Comparison of ENCODE assay signal across 8 mouse cellular contexts in the genomic region with DNA sequence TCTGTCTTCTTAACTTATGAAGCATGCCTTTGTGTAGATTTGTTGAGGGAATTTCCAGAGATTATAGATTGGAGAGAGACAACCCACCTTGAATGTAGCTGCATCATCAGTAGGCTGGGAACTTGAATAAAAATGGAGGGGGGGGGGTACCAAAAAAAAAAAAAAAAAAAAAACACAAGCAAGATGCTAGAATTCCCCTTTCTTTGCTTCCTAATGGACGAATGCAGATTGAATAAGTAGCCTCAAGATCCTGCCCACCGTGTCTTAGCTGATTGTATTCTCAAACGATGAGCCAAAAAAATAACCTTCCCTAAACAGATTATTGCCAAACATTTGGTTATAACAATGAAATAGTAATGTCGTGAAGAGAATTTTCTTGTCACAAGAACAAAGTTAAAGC. TPM values are rescaled to one million over a fixed set of nuclear protein-coding genes. Genes with fewer than 3 reads are reported as not detected.
DNase-seq lines count a peak whose midpoint lies in the region; ATAC-seq and TF ChIP-seq lines count a peak whose summit lies in the region.

No protein-coding gene starts in this region.

- 0 out of 2 replicates have a peak, but pooled peaks cover 3% of the 10 kb centered on the region for H3K36me3 ChIP-seq in heart, embryonic 10.5 days
- H3K36me3 ChIP-seq in CH12.LX (replicated peaks in 1 of 2; ENCODE audit: control insufficient read depth in 1 of 2, insufficient read depth in 1 of 2, low read length in 1 of 2), result peaks cover 2 to 6% of the 10 kb centered on the region in 2 experiments
- H3K36me3 ChIP-seq in forebrain, embryonic 14.5 days (ENCODE audit: control insufficient read depth, insufficient read depth, low read length), result 0 out of 2 replicates have a peak, but pooled peaks cover 9% of the 10 kb centered on the region
- no peaks in the 10 kb centered on the region for H3K36me3 ChIP-seq in liver, embryonic 14.5 days (replicated peaks; ENCODE audit: control insufficient read depth, insufficient read depth, low read depth)

- TF ChIP-seq RAD21 in CH12.LX (IDR thresholded peaks at IDR 0.05; ENCODE audit: low read depth, low read length), result no peak

- intact Hi-C loops in heart, postnatal 25 days (cut with DNase I), result no loop called here

- H3K4me1 ChIP-seq in heart, embryonic 10.5 days, result 0 out of 2 replicates have a peak, but pooled peaks cover 9% of the 10 kb centered on the region
- peaks cover 2 to 16% of the 10 kb centered on the region in 2 experiments for H3K4me1 ChIP-seq in CH12.LX (ENCODE audit: control insufficient read depth in 1 of 2, insufficient read depth in 2 of 2)
- H3K4me1 ChIP-seq in forebrain, embryonic 14.5 days (ENCODE audit: control insufficient read depth, insufficient read depth, low read length), result no peaks in the 10 kb centered on the region; the same call in 1 of the 2 replicates
- H3K4me1 ChIP-seq in liver, embryonic 14.5 days (replicated peaks; ENCODE audit: control insufficient read depth in 2 of 2, insufficient read depth in 2 of 2, low read length in 1 of 2), result peaks cover 3 to 8% of the 10 kb centered on the region in 2 experiments; a peak in 3 of 4 replicates

- peak overlapping the region; percentile 76 for H3K4me2 ChIP-seq in CH12.LX (ENCODE audit: insufficient read depth, low read depth, poor library complexity, severe bottlenecking)
- H3K4me2 ChIP-seq in forebrain, embryonic 14.5 days (ENCODE audit: low read length), result peak overlapping the region; percentile 85
- peak overlapping the region; percentile 81 for H3K4me2 ChIP-seq in liver, embryonic 14.5 days (ENCODE audit: low read depth)

- H3K4me3 ChIP-seq in heart, embryonic 10.5 days, result peak overlapping the region; percentile 85
- H3K4me3 ChIP-seq in CH12.LX (replicated peaks in 1 of 3; ENCODE audit: low read depth in 2 of 3, low read length in 2 of 3, poor library complexity in 1 of 3), result peak overlapping the region; percentile 45 to 64 (median 54)
- peak overlapping the region; percentile 77 for H3K4me3 ChIP-seq in forebrain, embryonic 14.5 days (ENCODE audit: low read depth, low read length)
- peak overlapping the region in 1 of 2 experiments; percentile 65; a peak in 2 of 4 replicates for H3K4me3 ChIP-seq in liver, embryonic 14.5 days (ENCODE audit: insufficient read depth in 1 of 2, low read depth in 2 of 2, low read length in 2 of 2)

- WGBS in heart, embryonic 10.5 days, result 33% methylated on average over 4 of the region's 4 CpGs
- 28% methylated on average over 4 of the region's 4 CpGs for WGBS in forebrain, embryonic 14.5 days
- WGBS in liver, embryonic 14.5 days (ENCODE audit: insufficient replicate concordance), result 20% methylated on average over 4 of the region's 4 CpGs

- H3K9me3 ChIP-seq in heart, embryonic 10.5 days, result no peaks in the 10 kb centered on the region
- no peaks in the 10 kb centered on the region for H3K9me3 ChIP-seq in CH12.LX (replicated peaks; ENCODE audit: low read length)
- no peaks in the 10 kb centered on the region for H3K9me3 ChIP-seq in forebrain, embryonic 14.5 days (replicated peaks; ENCODE audit: control insufficient read depth, low read length)
- H3K9me3 ChIP-seq in liver, embryonic 14.5 days (ENCODE audit: control insufficient read depth, low read length), result no peaks in the 10 kb centered on the region

- H3K9ac ChIP-seq in CH12.LX (ENCODE audit: insufficient read depth, low read depth), result peak overlapping the region; percentile 27; the same call in 1 of the 2 replicates
- peak overlapping the region; percentile 90 for H3K9ac ChIP-seq in forebrain, embryonic 14.5 days (ENCODE audit: low read length)
- H3K9ac ChIP-seq in liver, embryonic 14.5 days (replicated peaks), result no peak overlapping the region

- TF ChIP-seq EP300 in CH12.LX (IDR thresholded peaks at IDR 0.05; ENCODE audit: low read length), result no peak
- TF ChIP-seq EP300 in liver, embryonic 14.5 days (IDR thresholded peaks at IDR 0.05; ENCODE audit: low read depth), result no peak

- no peaks in the 10 kb centered on the region for H3K79me2 ChIP-seq in CH12.LX (replicated peaks; ENCODE audit: control insufficient read depth, extremely low read depth, insufficient read depth, poor library complexity, severe bottlenecking)

- TF ChIP-seq CTCF in CH12.LX (conservative IDR thresholded peaks at IDR 0.05 in 1 of 2, IDR thresholded peaks at IDR 0.05 in 1 of 2; ENCODE audit: low read depth in 2 of 2, low read length in 2 of 2), result no peak
- no peak for TF ChIP-seq CTCF in liver, embryonic 14.5 days (IDR thresholded peaks at IDR 0.05; ENCODE audit: low read depth)

- DNase-seq in heart, embryonic 10.5 days (ENCODE audit: low spot score), result no peak
- DNase-seq in heart, postnatal 25 days (ENCODE audit: low spot score), result no peak
- DNase-seq in CH12.LX (ENCODE audit: extremely low read depth), result no peak
- DNase-seq in forebrain, embryonic 14.5 days (ENCODE audit: low spot score), result no peak
- DNase-seq in liver, embryonic 14.5 days (ENCODE audit: low read depth in 3 of 3, low spot score in 3 of 3), result no peak
- no peak for DNase-seq in adipocyte (ENCODE audit: low spot score)
- no peak for DNase-seq in left cerebral cortex, adult 9 months (ENCODE audit: low spot score in 2 of 2)
- no peak for DNase-seq in adrenal gland, postnatal 10 days

- no peak for TF ChIP-seq POLR2A in CH12.LX (IDR thresholded peaks at IDR 0.05; ENCODE audit: low read depth, low read length)

- peak overlapping the region; percentile 95 for H3K27ac ChIP-seq in heart, embryonic 10.5 days
- no peak overlapping the region for H3K27ac ChIP-seq in CH12.LX (ENCODE audit: insufficient read depth, low read depth)
- H3K27ac ChIP-seq in forebrain, embryonic 14.5 days (ENCODE audit: low read depth, low read length), result peak overlapping the region; percentile 90
- no peak overlapping the region for H3K27ac ChIP-seq in liver, embryonic 14.5 days

- dilution Hi-C loops in CH12.LX (cut with MboI; ENCODE audit: extremely low pct_ligation_motif_present, extremely low pct_unique_long_range_greater_than_20kb, low sequenced_read_pairs), result no loop called here

- peaks cover 8% of the 10 kb centered on the region; the same call in 1 of the 2 replicates for H3K27me3 ChIP-seq in heart, embryonic 10.5 days (ENCODE audit: insufficient read depth, poor library complexity, severe bottlenecking)
- peaks cover 20% of the 10 kb centered on the region for H3K27me3 ChIP-seq in CH12.LX (replicated peaks)
- H3K27me3 ChIP-seq in forebrain, embryonic 14.5 days (replicated peaks; ENCODE audit: control insufficient read depth, insufficient read depth, low read length), result no peaks in the 10 kb centered on the region
- H3K27me3 ChIP-seq in liver, embryonic 14.5 days (ENCODE audit: control insufficient read depth, insufficient read depth, low read length), result peaks cover 2% of the 10 kb centered on the region; the same call in 1 of the 2 replicates

- ATAC-seq in forebrain, embryonic 14.5 days, result no peak
- no peak for ATAC-seq in liver, embryonic 14.5 days (ENCODE audit: insufficient read depth)

- in situ Hi-C loops in CH12.LX (cut with MboI; ENCODE audit: low pct_ligation_motif_present, low pct_unique_long_range_greater_than_20kb, low sequenced_read_pairs), result no loop called here

RNA-seq across cellular contexts. Expression of a gene that starts 0.6 kb away (rescaled TPM):
- 1.8 and 2.4 TPM in 2 replicates for polyA plus RNA-seq in heart, embryonic 10.5 days (2016; fragmentation: Nextera tagmentation; extraction: Ambion mirVana)
- 1 to 10 TPM; 1.1 to 1.5 TPM for total RNA-seq in heart, postnatal 25 days (2021)
- total RNA-seq in CH12.LX (2012; rRNA removed), result 0.46 and 0.68 TPM in 2 replicates
- total RNA-seq in CH12.LX (2014; rRNA removed), result 0.46 TPM in 1 of 2 replicates, not detected in the other
- polyA plus RNA-seq in CH12.LX (2012; ENCODE audit: insufficient read length, low read depth), result not detected in 2 replicates
- polyA plus RNA-seq in forebrain, embryonic 14.5 days (2014; fragmentation: Nextera tagmentation; extraction: Ambion mirVana), result 3.8 and 5.6 TPM in 2 replicates
- 0.26 and 0.61 TPM in 2 replicates for polyA plus RNA-seq in liver, embryonic 14.5 days (2012; rRNA removed)
- 0.71 and 0.72 TPM in 2 replicates for polyA plus RNA-seq in liver, embryonic 14.5 days (2014; fragmentation: Nextera tagmentation; extraction: Ambion mirVana)
- total RNA-seq in adrenal gland, postnatal 10 days (2021), result 1 to 10 TPM; 4.0 to 5.8 TPM

RNA-seq across cellular contexts. Expression of a gene that starts 9.4 kb away (rescaled TPM):
- polyA plus RNA-seq in heart, embryonic 10.5 days (2016; fragmentation: Nextera tagmentation; extraction: Ambion mirVana), result 0.48 and 0.53 TPM in 2 replicates
- 10 to 100 TPM; 16.1 to 18.4 TPM for total RNA-seq in heart, postnatal 25 days (2021)
- 0.21 and 0.25 TPM in 2 replicates for total RNA-seq in CH12.LX (2012; rRNA removed)
- 0.23 TPM in 1 of 2 replicates, not detected in the other for total RNA-seq in CH12.LX (2014; rRNA removed)
- 0.16 and 0.61 TPM in 2 replicates for polyA plus RNA-seq in CH12.LX (2012; ENCODE audit: insufficient read length, low read depth)
- 0.09 and 0.11 TPM in 2 replicates for polyA plus RNA-seq in forebrain, embryonic 14.5 days (2014; fragmentation: Nextera tagmentation; extraction: Ambion mirVana)
- polyA plus RNA-seq in liver, embryonic 14.5 days (2012; rRNA removed), result 0.05 and 0.10 TPM in 2 replicates
- polyA plus RNA-seq in liver, embryonic 14.5 days (2014; fragmentation: Nextera tagmentation; extraction: Ambion mirVana), result 0.10 and 0.18 TPM in 2 replicates
- total RNA-seq in adrenal gland, postnatal 10 days (2021), result 1 to 10 TPM; 3.2 to 8.0 TPM

RNA-seq across cellular contexts. Expression of a gene that starts 12.3 kb away (rescaled TPM):
- 4.2 and 5.4 TPM in 2 replicates for polyA plus RNA-seq in heart, embryonic 10.5 days (2016; fragmentation: Nextera tagmentation; extraction: Ambion mirVana)
- total RNA-seq in heart, postnatal 25 days (2021), result under 1 TPM; 0.21 to 0.31 TPM
- total RNA-seq in CH12.LX (2012; rRNA removed) (4.5 and 5.4 TPM in 2 replicates), CH12.LX (2014; rRNA removed) (6.4 and 7.4 TPM in 2 replicates)
- 4.9 and 5.1 TPM in 2 replicates for polyA plus RNA-seq in CH12.LX (2012; ENCODE audit: insufficient read length, low read depth)
- polyA plus RNA-seq in forebrain, embryonic 14.5 days (2014; fragmentation: Nextera tagmentation; extraction: Ambion mirVana), result 14.9 and 22.3 TPM in 2 replicates
- polyA plus RNA-seq in liver, embryonic 14.5 days (2012; rRNA removed), result 0.43 and 0.70 TPM in 2 replicates
- 0.67 and 1.4 TPM in 2 replicates for polyA plus RNA-seq in liver, embryonic 14.5 days (2014; fragmentation: Nextera tagmentation; extraction: Ambion mirVana)
- total RNA-seq in adrenal gland, postnatal 10 days (2021), result 1 to 10 TPM; 2.8 to 3.6 TPM

RNA-seq across cellular contexts. Expression of a gene that starts 20.5 kb away (rescaled TPM):
- 962 and 1,044 TPM in 2 replicates for polyA plus RNA-seq in heart, embryonic 10.5 days (2016; fragmentation: Nextera tagmentation; extraction: Ambion mirVana)
- 1,000 to 10,000 TPM; 1,029 to 1,056 TPM for total RNA-seq in heart, postnatal 25 days (2021)
- total RNA-seq in CH12.LX (2012; rRNA removed) (552 and 592 TPM in 2 replicates), CH12.LX (2014; rRNA removed) (988 and 1,007 TPM in 2 replicates)
- polyA plus RNA-seq in CH12.LX (2012; ENCODE audit: insufficient read length, low read depth), result 346 and 370 TPM in 2 replicates
- 1,049 and 1,237 TPM in 2 replicates for polyA plus RNA-seq in forebrain, embryonic 14.5 days (2014; fragmentation: Nextera tagmentation; extraction: Ambion mirVana)
- polyA plus RNA-seq in liver, embryonic 14.5 days (2012; rRNA removed), result 452 and 500 TPM in 2 replicates
- polyA plus RNA-seq in liver, embryonic 14.5 days (2014; fragmentation: Nextera tagmentation; extraction: Ambion mirVana), result 630 and 646 TPM in 2 replicates
- total RNA-seq in adrenal gland, postnatal 10 days (2021), result 1,000 to 10,000 TPM in 1 of 2 experiments, 100 to 1,000 TPM in 1; 975 to 1,063 TPM

RNA-seq across cellular contexts. Expression of a gene that starts 34.0 kb away (rescaled TPM):
- 18.3 and 25.8 TPM in 2 replicates for polyA plus RNA-seq in heart, embryonic 10.5 days (2016; fragmentation: Nextera tagmentation; extraction: Ambion mirVana)
- total RNA-seq in heart, postnatal 25 days (2021), result 10 to 100 TPM; 14.1 to 16.4 TPM
- 8.7 and 11.0 TPM in 2 replicates for total RNA-seq in CH12.LX (2012; rRNA removed)
- total RNA-seq in CH12.LX (2014; rRNA removed), result 27.0 and 31.4 TPM in 2 replicates
- 25.4 and 33.1 TPM in 2 replicates for polyA plus RNA-seq in CH12.LX (2012; ENCODE audit: insufficient read length, low read depth)
- 21.1 and 28.5 TPM in 2 replicates for polyA plus RNA-seq in forebrain, embryonic 14.5 days (2014; fragmentation: Nextera tagmentation; extraction: Ambion mirVana)
- 16.5 and 16.6 TPM in 2 replicates for polyA plus RNA-seq in liver, embryonic 14.5 days (2012; rRNA removed)
- 16.2 and 17.5 TPM in 2 replicates for polyA plus RNA-seq in liver, embryonic 14.5 days (2014; fragmentation: Nextera tagmentation; extraction: Ambion mirVana)
- total RNA-seq in adrenal gland, postnatal 10 days (2021), result 10 to 100 TPM; 29.5 to 30.4 TPM

Comparison
In these comparisons a context has a peak if more than half of its experiments do, and no peak if none do; other contexts are left out.
1. H3K27ac ChIP-seq: peak in heart, embryonic 10.5 days (single experiment) and forebrain, embryonic 14.5 days (single experiment); none in CH12.LX (single experiment) and liver, embryonic 14.5 days (single experiment).
2. Peak in every context shown above with its lines, with median percentiles within 50 percentile points of each other: H3K4me2 ChIP-seq.